Mouse (Mus musculus): ENCODE measurements at regions not wholly inside any gene's neighbourhood (a gene's known extent, or its start where the extent isn't known, plus 50 kb on each side); places are given as distances from the start of the nearest gene placed in this dataset.

DNA sequence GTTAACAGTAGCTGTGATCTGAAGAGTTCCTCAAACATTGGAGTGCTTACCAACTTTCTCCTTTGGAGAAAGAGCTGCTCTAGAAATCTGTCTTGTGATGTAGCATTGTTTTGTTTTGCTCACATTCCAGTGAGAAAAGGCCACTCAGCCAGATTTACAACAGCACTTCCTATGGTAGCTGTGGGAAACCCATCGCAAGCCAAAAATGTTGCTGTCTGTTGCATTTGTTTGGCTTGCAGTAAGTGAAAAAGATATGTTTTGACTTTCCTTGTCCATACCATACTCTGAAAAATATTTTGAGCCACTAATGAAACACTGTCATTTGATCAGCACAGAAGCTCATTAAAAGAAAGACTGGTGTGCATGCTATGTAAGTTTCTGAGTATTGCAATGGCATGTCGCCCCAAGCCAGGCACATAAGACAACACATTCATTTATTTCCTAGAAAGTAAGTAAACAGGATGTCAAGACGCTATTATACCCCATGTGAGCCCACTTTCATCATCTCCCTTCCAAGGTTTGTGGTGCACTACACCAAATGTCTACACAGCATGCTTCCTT, 66.2 kb downstream of the Car2 start:
- Histone ChIP-seq H3K36me3 (ENCODE audit: control insufficient read depth, insufficient read depth, low read length) (no peaks in the 10 kb centered on the region), H3K4me1 (ENCODE audit: control insufficient read depth, insufficient read depth, low read length) (no peaks in the 10 kb centered on the region), H3K4me3 (no peak overlapping the region), H3K27me3 (ENCODE audit: control insufficient read depth, insufficient read depth, low read length) (no peaks in the 10 kb centered on the region), H3K27ac (no peak overlapping the region), H3K9ac (ENCODE audit: low read depth, low read length) (no peak overlapping the region), H3K79me2 (replicated peaks; ENCODE audit: control insufficient read depth, insufficient read depth, low read length) (no peaks in the 10 kb centered on the region)
- DNase-seq = no peak
- 63% methylated on average over 3 of the region's 3 CpGs for WGBS
- intact Hi-C loops (cut with DNase I) = no loop called here
- TF ChIP-seq POLR2A (IDR thresholded peaks at IDR 0.05; ENCODE audit: insufficient read depth, low read depth, low read length) (no peak), CTCF (IDR thresholded peaks at IDR 0.05) (no peak), EP300 (IDR thresholded peaks at IDR 0.05; ENCODE audit: insufficient read depth, low read depth, low read length) (no peak)

DNA sequence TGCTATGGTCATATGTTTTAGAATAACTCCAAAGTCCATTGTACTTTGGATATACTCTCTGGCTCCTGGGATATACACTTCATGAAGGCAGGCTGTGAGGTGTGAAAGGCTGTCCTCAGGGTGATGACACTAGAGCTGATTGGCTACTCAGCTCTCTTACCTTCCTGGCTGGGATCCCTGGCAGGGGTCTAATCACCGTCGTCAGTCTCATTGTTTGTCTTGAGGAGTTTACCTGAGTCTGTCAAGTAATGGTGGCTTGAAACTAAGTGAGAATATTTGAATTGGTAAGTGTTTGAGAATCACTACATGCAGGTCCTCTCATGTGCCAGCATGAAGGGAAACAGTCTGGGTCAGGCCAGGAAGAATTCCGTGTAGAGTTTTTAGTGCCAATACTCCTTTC, 66.9 kb downstream of the Car2 start:
- DNase-seq = no peak
- Histone ChIP-seq H3K27me3 (ENCODE audit: control insufficient read depth, insufficient read depth, low read length) (no peaks in the 10 kb centered on the region), H3K36me3 (ENCODE audit: control insufficient read depth, insufficient read depth, low read length) (no peaks in the 10 kb centered on the region), H3K4me1 (ENCODE audit: control insufficient read depth, insufficient read depth, low read length) (no peaks in the 10 kb centered on the region), H3K79me2 (replicated peaks; ENCODE audit: control insufficient read depth, insufficient read depth, low read length) (no peaks in the 10 kb centered on the region), H3K9ac (ENCODE audit: low read depth, low read length) (no peak overlapping the region), H3K27ac (no peak overlapping the region), H3K4me3 (no peak overlapping the region)
- TF ChIP-seq EP300 (IDR thresholded peaks at IDR 0.05; ENCODE audit: insufficient read depth, low read depth, low read length) (no peak), CTCF (IDR thresholded peaks at IDR 0.05) (no peak), POLR2A (IDR thresholded peaks at IDR 0.05; ENCODE audit: insufficient read depth, low read depth, low read length) (no peak)
- WGBS = 46% methylated on average over 3 of the region's 3 CpGs
- intact Hi-C loops (cut with DNase I) = no loop called here

- intact Hi-C loops (cut with DNase I) = no loop called here
- no peaks in the 10 kb centered on the region for H3K36me3 ChIP-seq (ENCODE audit: control insufficient read depth, insufficient read depth, low read length)
- H3K27me3 ChIP-seq (ENCODE audit: control insufficient read depth, insufficient read depth, low read length) = no peaks in the 10 kb centered on the region
- H3K27ac ChIP-seq = no peak overlapping the region
- H3K4me1 ChIP-seq (ENCODE audit: control insufficient read depth, insufficient read depth, low read length) = no peaks in the 10 kb centered on the region
- 62% methylated on average over 1 of the region's 1 CpGs for WGBS
- no peak overlapping the region for H3K9ac ChIP-seq (ENCODE audit: low read depth, low read length)
- TF ChIP-seq CTCF (IDR thresholded peaks at IDR 0.05) = no peak
- no peak for TF ChIP-seq EP300 (IDR thresholded peaks at IDR 0.05; ENCODE audit: insufficient read depth, low read depth, low read length)
- TF ChIP-seq POLR2A (IDR thresholded peaks at IDR 0.05; ENCODE audit: insufficient read depth, low read depth, low read length) = no peak
- no peaks in the 10 kb centered on the region for H3K79me2 ChIP-seq (replicated peaks; ENCODE audit: control insufficient read depth, insufficient read depth, low read length)
- no peak for DNase-seq
- H3K4me3 ChIP-seq = no peak overlapping the region
Observed at GRCm38 (mm10) chr3:14957481-14957880, 71.4 kb downstream of the Car2 start.

DNA sequence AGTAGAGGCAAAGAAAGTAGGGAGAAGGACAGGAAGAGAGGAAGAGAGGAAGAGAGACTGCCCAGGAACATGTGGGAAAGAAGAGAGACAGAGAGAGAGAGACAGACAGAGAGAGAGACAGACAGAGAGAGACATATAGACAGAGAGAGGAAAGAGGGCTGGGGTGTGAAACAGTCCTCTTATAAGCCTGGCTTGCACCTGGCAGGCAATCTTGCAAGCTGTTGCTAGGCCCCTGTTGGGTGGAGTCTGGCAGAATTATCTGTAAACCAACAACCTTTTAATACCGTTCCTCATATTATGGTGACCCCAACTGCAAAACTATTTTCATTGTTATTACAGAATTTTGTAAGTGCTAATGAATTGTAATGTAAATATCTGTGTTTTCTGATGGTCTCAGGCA, 72.2 kb downstream of the Car2 start:
- Histone ChIP-seq H3K9ac (ENCODE audit: low read depth, low read length) (no peak overlapping the region), H3K27me3 (ENCODE audit: control insufficient read depth, insufficient read depth, low read length) (no peaks in the 10 kb centered on the region), H3K27ac (no peak overlapping the region), H3K4me3 (no peak overlapping the region), H3K79me2 (replicated peaks; ENCODE audit: control insufficient read depth, insufficient read depth, low read length) (no peaks in the 10 kb centered on the region), H3K36me3 (ENCODE audit: control insufficient read depth, insufficient read depth, low read length) (no peaks in the 10 kb centered on the region), H3K4me1 (ENCODE audit: control insufficient read depth, insufficient read depth, low read length) (no peaks in the 10 kb centered on the region)
- TF ChIP-seq POLR2A (IDR thresholded peaks at IDR 0.05; ENCODE audit: insufficient read depth, low read depth, low read length) (no peak), CTCF (IDR thresholded peaks at IDR 0.05) (no peak)
- 67% methylated on average over 1 of the region's 1 CpGs for WGBS
- intact Hi-C loops (cut with DNase I) = no loop called here
- no peak for DNase-seq

DNA sequence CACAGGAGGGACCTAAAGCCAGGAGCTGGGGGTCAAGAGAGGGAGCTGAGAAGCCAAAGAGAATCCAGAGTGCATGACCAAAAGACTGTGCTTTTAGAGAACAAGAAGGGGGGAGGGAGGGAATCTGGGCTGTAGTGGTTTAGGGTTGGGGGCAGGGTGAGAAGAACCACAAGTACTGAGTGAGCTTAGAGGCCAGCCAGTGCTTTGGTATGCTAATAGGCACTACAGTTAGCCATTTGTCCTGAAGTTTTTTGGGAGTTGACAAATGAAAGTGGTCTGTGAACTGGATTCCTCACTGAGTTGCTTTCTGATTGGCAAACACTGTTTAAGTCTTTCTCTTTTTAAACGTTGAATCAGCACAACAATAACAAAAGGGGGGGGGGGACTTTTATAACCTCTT, 73.5 kb downstream of the Car2 start:
- intact Hi-C loops (cut with DNase I) = no loop called here
- Histone ChIP-seq H3K79me2 (replicated peaks; ENCODE audit: control insufficient read depth, insufficient read depth, low read length) (no peaks in the 10 kb centered on the region), H3K27me3 (ENCODE audit: control insufficient read depth, insufficient read depth, low read length) (no peaks in the 10 kb centered on the region), H3K27ac (no peak overlapping the region), H3K36me3 (ENCODE audit: control insufficient read depth, insufficient read depth, low read length) (no peaks in the 10 kb centered on the region), H3K4me3 (no peak overlapping the region), H3K9ac (ENCODE audit: low read depth, low read length) (no peak overlapping the region), H3K4me1 (ENCODE audit: control insufficient read depth, insufficient read depth, low read length) (no peaks in the 10 kb centered on the region)
- no peak for DNase-seq
- 3% methylated on average over 1 of the region's 1 CpGs for WGBS
- no peak for TF ChIP-seq POLR2A (IDR thresholded peaks at IDR 0.05; ENCODE audit: insufficient read depth, low read depth, low read length)
- TF ChIP-seq EP300 (IDR thresholded peaks at IDR 0.05; ENCODE audit: insufficient read depth, low read depth, low read length) = no peak
- TF ChIP-seq CTCF (IDR thresholded peaks at IDR 0.05) = no peak

DNA sequence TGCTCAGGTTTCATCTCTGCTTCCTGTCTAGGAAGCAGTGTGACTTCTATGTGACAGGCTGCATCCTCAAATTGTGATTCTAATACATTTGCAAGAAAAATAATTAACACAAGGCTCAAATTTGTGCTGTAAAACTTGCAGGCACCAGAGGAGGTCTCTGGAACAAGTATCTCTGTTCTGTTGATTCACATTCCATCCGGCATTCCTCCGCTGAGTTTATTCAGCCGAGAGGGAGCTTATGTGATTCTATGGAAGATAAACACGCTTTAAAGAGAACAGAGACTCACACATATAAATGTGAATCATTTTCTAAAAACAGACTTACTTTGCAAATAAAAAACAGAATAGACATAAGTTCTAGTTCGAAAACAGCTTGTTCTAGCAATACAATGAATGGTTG, 78.7 kb downstream of the Car2 start:
- H3K4me3 ChIP-seq = no peak overlapping the region
- 57% methylated on average over 5 of the region's 5 CpGs for WGBS
- no peaks in the 10 kb centered on the region for H3K36me3 ChIP-seq (ENCODE audit: control insufficient read depth, insufficient read depth, low read length)
- no peaks in the 10 kb centered on the region for H3K27me3 ChIP-seq (ENCODE audit: control insufficient read depth, insufficient read depth, low read length)
- intact Hi-C loops (cut with DNase I) = no loop called here
- no peaks in the 10 kb centered on the region for H3K79me2 ChIP-seq (replicated peaks; ENCODE audit: control insufficient read depth, insufficient read depth, low read length)
- TF ChIP-seq CTCF (IDR thresholded peaks at IDR 0.05) = no peak
- no peak for TF ChIP-seq EP300 (IDR thresholded peaks at IDR 0.05; ENCODE audit: insufficient read depth, low read depth, low read length)
- TF ChIP-seq POLR2A (IDR thresholded peaks at IDR 0.05; ENCODE audit: insufficient read depth, low read depth, low read length) = no peak
- DNase-seq = no peak
- no peak overlapping the region for H3K27ac ChIP-seq
- no peak overlapping the region for H3K9ac ChIP-seq (ENCODE audit: low read depth, low read length)
- no peaks in the 10 kb centered on the region for H3K4me1 ChIP-seq (ENCODE audit: control insufficient read depth, insufficient read depth, low read length)

Measured in heart, adult 2 months (tissue).